Mouse (Mus musculus): ENCODE data around the gene Hdac5. TPM values are rescaled to one million over a fixed set of nuclear protein-coding genes. Genes with fewer than 3 reads are reported as not detected.
A peak's percentile ranks its signal among the peaks of the same experiment; 100 is the strongest.

The Hdac5 gene
- total RNA-seq, 2 experiments from 2014 or later: 270 to 275 TPM

- intact Hi-C loops (cut with DNase I): no loop called here
- DNase-seq (ENCODE audit: low spot score in 2 of 2): no peak
Measured at GRCm38 (mm10) chr11:102146531-102146930, 83.4 kb downstream of the Hdac5 start.

GRCm38 (mm10) chr11:102146005-102146404 lies 84.0 kb downstream of the Hdac5 start:
- intact Hi-C loops (cut with DNase I): no loop called here

DNA sequence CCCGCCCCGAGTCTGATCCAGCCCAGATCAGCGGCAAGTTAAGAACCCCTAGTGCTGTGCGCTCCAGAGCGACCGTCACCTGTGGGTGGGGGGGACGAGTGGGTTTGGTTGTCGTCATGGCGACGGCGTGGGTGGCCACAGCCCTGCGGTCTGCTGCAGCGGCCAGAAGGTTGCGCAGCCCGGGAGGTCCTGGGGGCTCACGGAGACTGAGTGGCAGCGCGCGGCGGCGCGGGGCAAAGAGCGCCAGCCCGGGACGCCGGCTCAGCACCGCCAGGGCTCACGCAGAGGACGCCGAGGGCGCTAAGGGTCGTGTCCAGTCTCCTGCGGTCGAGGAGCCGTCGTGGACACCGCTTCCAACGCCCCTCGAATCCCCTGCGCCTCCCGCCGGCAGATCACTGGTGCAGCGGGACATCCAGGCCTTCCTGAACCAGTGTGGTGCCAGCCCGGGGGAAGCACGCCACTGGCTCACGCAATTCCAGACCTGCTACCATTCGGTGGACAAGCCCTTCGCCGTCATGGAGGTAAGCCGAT lies 84.4 kb downstream of the Hdac5 start, which contains the start of gene Nags:
TSS of gene Nags (plus strand) at position 43 of the 531 bp plus-strand sequence.
- intact Hi-C loops (cut with DNase I): no loop called here
- no peak for DNase-seq (ENCODE audit: low spot score in 2 of 2)

More at GRCm38 (mm10) chr11:102146005-102146404, 84.0 kb downstream of the Hdac5 start:
- no peak for DNase-seq (ENCODE audit: low spot score in 2 of 2)

- intact Hi-C loops (cut with DNase I): no loop called here
- DNase-seq (ENCODE audit: low spot score in 2 of 2): no peak
Measured at GRCm38 (mm10) chr11:102144957-102145470, 85.0 kb downstream of the Hdac5 start.

Small RNA genes lying within 50 kb of the gene (microRNA-seq; reads per million reads assigned to microRNA genes)
- 5.6 reads per million, percentile 19 among the genes with 10 or more reads in this experiment for gene Mir8101

Other genes starting within 250 kb of the Hdac5 start
- gene Cfap97d1, start 245.9 kb downstream of the Hdac5 start, total RNA-seq (2021): not detected
- 100 to 1,000 TPM; 201 to 252 TPM for gene Dusp3, start 243.2 kb downstream of the Hdac5 start, total RNA-seq (2021)
- gene Mpp3, start 201.7 kb downstream of the Hdac5 start, total RNA-seq (2021): 10 to 100 TPM; 69.0 to 85.2 TPM
- under 1 TPM in 1 of 2 experiments, not detected in 1; 0.32 TPM for gene Cd300lg, start 188.7 kb downstream of the Hdac5 start, total RNA-seq (2021)
- gene Mpp2, start 141.7 kb downstream of the Hdac5 start, total RNA-seq (2021): 100 to 1,000 TPM; 148 to 157 TPM
- not detected for gene Ppy, start 128.8 kb downstream of the Hdac5 start, total RNA-seq (2021)
- gene Pyy, start 122.3 kb downstream of the Hdac5 start, total RNA-seq (2021): not detected
- gene Nags, start 84.7 kb downstream of the Hdac5 start, total RNA-seq (2021): not detected
- gene Tmem101, start 73.8 kb downstream of the Hdac5 start, total RNA-seq (2021): 10 to 100 TPM; 24.2 to 27.3 TPM
- gene Lsm12, start 44.9 kb downstream of the Hdac5 start, total RNA-seq (2021): 10 to 100 TPM; 58.0 to 58.7 TPM
- gene G6pc3, start 40.5 kb downstream of the Hdac5 start, total RNA-seq (2021): 10 to 100 TPM; 56.1 to 67.2 TPM
- 1 to 10 TPM; 1.2 TPM for gene BC030867, start 18.7 kb upstream of the Hdac5 start, total RNA-seq (2021)
- gene Asb16, start 38.6 kb upstream of the Hdac5 start, total RNA-seq (2021): 1 to 10 TPM; 1.2 to 1.7 TPM
- 10 to 100 TPM; 70.8 to 77.7 TPM for gene Tmub2, start 54.8 kb upstream of the Hdac5 start, total RNA-seq (2021)
- 100 to 1,000 TPM; 227 to 258 TPM for gene Atxn7l3, start 66.5 kb upstream of the Hdac5 start, total RNA-seq (2021)
- gene Ubtf, start 89.6 kb upstream of the Hdac5 start, total RNA-seq (2021): 100 to 1,000 TPM; 114 to 125 TPM
- under 1 TPM; 0.39 to 0.50 TPM for gene Slc4a1, start 136.0 kb upstream of the Hdac5 start, total RNA-seq (2021)
- 100 to 1,000 TPM; 469 to 527 TPM for gene Rundc3a, start 163.2 kb upstream of the Hdac5 start, total RNA-seq (2021)
- 10 to 100 TPM; 56.7 to 64.8 TPM for gene Slc25a39, start 177.8 kb upstream of the Hdac5 start, total RNA-seq (2021)
- 10 to 100 TPM; 58.3 to 60.1 TPM for gene Grn, start 200.1 kb upstream of the Hdac5 start, total RNA-seq (2021)
- 100 to 1,000 TPM; 116 to 117 TPM for gene Fam171a2, start 217.5 kb upstream of the Hdac5 start, total RNA-seq (2021)
- gene Itga2b, start 240.0 kb upstream of the Hdac5 start, total RNA-seq (2021): 1 to 10 TPM; 2.5 to 2.7 TPM